Mouse (Mus musculus) lung, postnatal 0 days (tissue): ENCODE data around the gene 2310034G01Rik. TPM values are rescaled to one million over a fixed set of nuclear protein-coding genes. Genes with fewer than 3 reads are reported as not detected.
A peak's percentile ranks its signal among the peaks of the same experiment; 100 is the strongest.

Source experiments
- ATAC-seq: fragments of 200-750 bp; cut with Nextera tagmentation; 2 replicates; pipeline ENCODE4 v1.8.0; 2017; ENCODE audit warnings: moderate library complexity
- DNase-seq: peaks from one replicate; pipeline ENCODE4 v3.0.0-alpha.2; 2016; ENCODE audit warnings: low spot score
- H3K27ac ChIP-seq: fragments of 300-500 bp; sonication (generic); 2 replicates; pipeline ENCODE4 v1.5.1; 2014; ENCODE audit warnings: antibody characterized with exemption, mild to moderate bottlenecking, low read length, mixed read lengths
- H3K27me3 ChIP-seq: fragments of 300-500 bp; sonication (generic); replicated peaks from 2 replicates; pipeline ENCODE4 v1.6.1; 2014; ENCODE audit warnings: low read length, mixed read lengths; ENCODE audit not compliant: insufficient read depth
- H3K36me3 ChIP-seq: fragments of 300-500 bp; sonication (generic); 2 replicates; pipeline ENCODE4 v1.6.1; 2014; ENCODE audit warnings: low read length, mixed read lengths; ENCODE audit not compliant: insufficient read depth
- H3K4me1 ChIP-seq: fragments of 300-500 bp; sonication (generic); 2 replicates; pipeline ENCODE4 v1.6.1; 2014; ENCODE audit warnings: antibody characterized with exemption, low read depth, low read length, mixed read lengths; ENCODE audit not compliant: insufficient read depth
- H3K4me2 ChIP-seq: fragments of 300-500 bp; sonication (generic); replicated peaks from 2 replicates; pipeline ENCODE4 v1.6.1; 2014; ENCODE audit warnings: low read depth, mild to moderate bottlenecking, low read length, moderate library complexity, mixed read lengths
- H3K4me3 ChIP-seq: fragments of 300-500 bp; sonication (generic); 2 replicates; pipeline ENCODE4 v1.5.1; 2014; ENCODE audit warnings: low read depth, low read length
- H3K9ac ChIP-seq: fragments of 300-500 bp; sonication (generic); replicated peaks from 2 replicates; pipeline ENCODE4 v1.6.1; 2014; ENCODE audit warnings: low read depth, mild to moderate bottlenecking
- H3K9me3 ChIP-seq: fragments of 300-500 bp; sonication (generic); 2 replicates; pipeline ENCODE4 v1.6.1; 2016; ENCODE audit warnings: low read length, mixed read lengths
- CTCF ChIP-seq: IDR thresholded peaks from 2 replicates; pipeline ENCODE4 v1.5.1; 2016; ENCODE audit warnings: antibody characterized with exemption, mild to moderate bottlenecking
- EP300 ChIP-seq: IDR thresholded peaks from 2 replicates; pipeline ENCODE4 v1.6.1; 2016; ENCODE audit warnings: antibody characterized with exemption, mild to moderate bottlenecking, control low read depth
- WGBS: fragments of 180-500 bp; shearing (Covaris S2); extraction: QIAGEN DNeasy Blood & Tissue Kit; methylation state at CpG from one replicate; pipeline ENCODE4 v1.1.7; 2014; 5-methylcytosine and 5-hydroxymethylcytosine counted together
- polyA plus RNA-seq: library from polyadenylated mRNA; unstranded; fragments of >200 nt; fragmentation: Nextera tagmentation; extraction: Ambion mirVana; gene quantifications from 2 replicates; pipeline ENCODE4 v1.2.1, GENCODE M21; 2015

Gene 2310034G01Rik
- polyA plus RNA-seq, 1 experiment from 2014 or later = 5.0 TPM

- 26% methylated on average over 14 of the region's 14 CpGs for WGBS
- ATAC-seq (peak; percentile 9; the same call in 1 of the 2 replicates), DNase-seq (peak; percentile 49)
- H3K27me3 ChIP-seq = no peaks in the 10 kb centered on the region
- H3K4me2 ChIP-seq = peak overlapping the region; percentile 93
- no peaks in the 10 kb centered on the region for H3K9me3 ChIP-seq
- peak overlapping the region; percentile 60 for H3K4me3 ChIP-seq
- H3K9ac ChIP-seq = peak overlapping the region; percentile 41
- no peak for TF ChIP-seq CTCF
- TF ChIP-seq EP300 = no peak
- no peaks in the 10 kb centered on the region; the same call in 1 of the 2 replicates for H3K4me1 ChIP-seq
- no peaks in the 10 kb centered on the region for H3K36me3 ChIP-seq
- peak overlapping the region; percentile 71 for H3K27ac ChIP-seq
Measured at GRCm38 (mm10) chr19:46347936-46348668, 2.0 kb downstream of the 2310034G01Rik start.

DNA sequence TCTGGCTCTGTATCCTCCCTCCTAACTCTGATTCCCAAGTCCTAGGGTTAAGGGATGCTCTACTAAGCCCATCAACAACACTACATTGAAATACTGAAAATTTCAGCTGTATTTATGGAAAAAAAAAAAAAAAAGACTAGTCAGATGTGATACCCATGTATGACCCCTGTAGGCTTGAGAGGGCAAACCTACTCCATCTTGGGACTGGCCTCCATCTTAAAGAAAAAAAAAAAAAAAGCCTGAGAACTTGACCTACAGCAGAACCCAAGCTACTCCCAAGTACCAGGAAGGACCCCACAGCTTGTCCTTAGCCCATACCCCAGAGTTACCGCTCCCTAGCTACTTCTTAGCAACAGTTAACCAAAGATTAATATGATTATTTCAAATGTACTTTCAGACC lies 3.0 kb downstream of the 2310034G01Rik start:
- H3K4me2 ChIP-seq = no peak overlapping the region
- WGBS = 100% methylated on average over 1 of the region's 1 CpGs
- H3K4me3 ChIP-seq = no peak overlapping the region
- no peaks in the 10 kb centered on the region for H3K27me3 ChIP-seq
- H3K9me3 ChIP-seq = no peaks in the 10 kb centered on the region
- TF ChIP-seq CTCF (no peak), EP300 (no peak)
- no peaks in the 10 kb centered on the region; the same call in 1 of the 2 replicates for H3K4me1 ChIP-seq
- DNase-seq (no peak), ATAC-seq (no peak)
- no peaks in the 10 kb centered on the region for H3K36me3 ChIP-seq
- H3K27ac ChIP-seq = no peak overlapping the region
- H3K9ac ChIP-seq = no peak overlapping the region

GRCm38 (mm10) chr19:46344710-46345419 lies 5.2 kb downstream of the 2310034G01Rik start:
- H3K27me3 ChIP-seq = no peaks in the 10 kb centered on the region
- no peak overlapping the region for H3K4me3 ChIP-seq
- DNase-seq = no peak
- WGBS = 27% methylated on average over 7 of the region's 7 CpGs
- no peak for ATAC-seq
- H3K27ac ChIP-seq = no peak overlapping the region
- no peak overlapping the region for H3K4me2 ChIP-seq
- H3K36me3 ChIP-seq = no peaks in the 10 kb centered on the region
- TF ChIP-seq EP300 (no peak), CTCF (no peak)
- no peaks in the 10 kb centered on the region; the same call in 1 of the 2 replicates for H3K4me1 ChIP-seq
- no peak overlapping the region for H3K9ac ChIP-seq
- H3K9me3 ChIP-seq = no peaks in the 10 kb centered on the region

- H3K27me3 ChIP-seq = no peaks in the 10 kb centered on the region
- H3K4me3 ChIP-seq = no peak overlapping the region
- ATAC-seq (peak; percentile 39), DNase-seq (peak; percentile 82)
- H3K9me3 ChIP-seq = no peaks in the 10 kb centered on the region
- WGBS = 41% methylated on average over 7 of the region's 7 CpGs
- peak overlapping the region; percentile 79 for H3K27ac ChIP-seq
- H3K4me2 ChIP-seq = peak overlapping the region; percentile 29; the same call in 1 of the 2 replicates
- no peaks in the 10 kb centered on the region for H3K36me3 ChIP-seq
- peaks cover 13% of the 10 kb centered on the region for H3K4me1 ChIP-seq
- TF ChIP-seq EP300 (no peak), CTCF (no peak)
- H3K9ac ChIP-seq = no peak overlapping the region
Measured at GRCm38 (mm10) chr19:46339287-46339971, 10.7 kb downstream of the 2310034G01Rik start.

DNA sequence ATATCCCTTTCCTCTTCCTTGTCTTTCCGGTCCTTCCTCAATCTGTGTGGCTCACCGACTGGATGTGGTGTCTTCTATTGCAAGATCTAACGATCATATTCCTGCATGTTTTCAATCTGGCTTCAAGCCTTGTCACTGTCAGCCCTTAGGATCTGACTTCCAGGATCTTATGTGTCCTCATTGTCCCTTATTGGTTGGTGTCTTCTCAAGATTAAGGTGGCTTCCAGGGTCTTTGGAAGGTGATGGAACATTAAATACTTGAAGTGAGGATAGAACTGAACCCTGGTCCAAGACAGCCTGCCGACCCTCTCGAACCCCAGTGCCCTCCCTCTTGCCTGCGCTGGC lies 11.2 kb downstream of the 2310034G01Rik start:
- H3K4me2 ChIP-seq = peak overlapping the region; percentile 29
- DNase-seq = no peak
- H3K9me3 ChIP-seq = no peaks in the 10 kb centered on the region
- ATAC-seq = peak; percentile 17
- 44% methylated on average over 6 of the region's 6 CpGs for WGBS
- no peaks in the 10 kb centered on the region for H3K36me3 ChIP-seq
- no peak overlapping the region for H3K9ac ChIP-seq
- H3K4me1 ChIP-seq = peaks cover 13% of the 10 kb centered on the region
- no peak overlapping the region for H3K4me3 ChIP-seq
- no peaks in the 10 kb centered on the region for H3K27me3 ChIP-seq
- H3K27ac ChIP-seq = peak overlapping the region; percentile 79
- TF ChIP-seq EP300 = peak; percentile 7; the same call in 1 of the 2 replicates
- TF ChIP-seq CTCF = no peak
